Mouse (Mus musculus) granulocyte monocyte progenitor cell, adult 5-6 weeks (primary cell): ENCODE results near the gene Ankrd42. TPM values are rescaled to one million over a fixed set of nuclear protein-coding genes. Genes with fewer than 3 reads are reported as not detected.

ENCODE experiments used
- ATAC-seq: replicated peaks from 2 replicates; pipeline ENCODE4 v1.8.0; 2016; ENCODE audit warnings: mild to moderate bottlenecking, moderate TSS enrichment, inconsistent platforms; ENCODE audit not compliant: poor library complexity, severe bottlenecking
- total RNA-seq, 2 experiments: library from RNA; stranded (forward) in 1 of 2; stranded (reverse) in 1 of 2; fragments of 200-712, 200-1000 nt in 1 of 2; fragments of >200 nt in 1 of 2; fragmentation: Nextera tagmentation in 1 of 2; gene quantifications; 2 replicates each; pipeline ENCODE4 v1.2.3; 2014 to 2017

The Ankrd42 gene
- not detected in 2 replicates for total RNA-seq (2014; fragmentation: Nextera tagmentation)
- 0.65 TPM in 1 of 2 replicates, not detected in the other for total RNA-seq (2017)

- ATAC-seq, result peak; percentile 91
Measured at GRCm38 (mm10) chr7:92637021-92637625, at the start of gene Ankrd42. Gene Ankrd42, minus strand, starts transcription at chr7:92637142.

- no peak for ATAC-seq
Measured at GRCm38 (mm10) chr7:92677346-92677745, 40.4 kb upstream of the Ankrd42 start.

GRCm38 (mm10) chr7:92675131-92675530, 38.2 kb upstream of the Ankrd42 start:
- ATAC-seq, result no peak

GRCm38 (mm10) chr7:92669507-92670471, 32.8 kb upstream of the Ankrd42 start, which contains the start of gene Pcf11:
Gene Pcf11, minus strand, starts transcription at chr7:92669934.
- peak; percentile 83 for ATAC-seq

- peak; percentile 36 for ATAC-seq
Measured at GRCm38 (mm10) chr7:92668791-92669506, 32.0 kb upstream of the Ankrd42 start.

- ATAC-seq, result no peak
Measured at GRCm38 (mm10) chr7:92666274-92666820, 29.4 kb upstream of the Ankrd42 start.

GRCm38 (mm10) chr7:92658050-92658449, 21.1 kb upstream of the Ankrd42 start:
- no peak for ATAC-seq

GRCm38 (mm10) chr7:92656386-92656785, 19.4 kb upstream of the Ankrd42 start:
- ATAC-seq, result no peak

GRCm38 (mm10) chr7:92653329-92653728, 16.4 kb upstream of the Ankrd42 start:
- ATAC-seq, result peak; percentile 58

GRCm38 (mm10) chr7:92647790-92648189, 10.8 kb upstream of the Ankrd42 start:
- no peak for ATAC-seq

- no peak for ATAC-seq
Measured at GRCm38 (mm10) chr7:92642358-92642757, 5.4 kb upstream of the Ankrd42 start.

GRCm38 (mm10) chr7:92638050-92638449, 1.1 kb upstream of the Ankrd42 start:
- ATAC-seq, result peak; percentile 43

GRCm38 (mm10) chr7:92636295-92637011, 489 bp downstream of the Ankrd42 start:
- peak; percentile 50 for ATAC-seq

- 0 out of 2 replicates have a peak, but pooled peaks have one; percentile 40 for ATAC-seq
Measured at GRCm38 (mm10) chr7:92630167-92630566, 6.8 kb downstream of the Ankrd42 start.

- no peak; the same call in 1 of the 2 replicates for ATAC-seq
Measured at GRCm38 (mm10) chr7:92624488-92624887, 12.5 kb downstream of the Ankrd42 start.

GRCm38 (mm10) chr7:92610830-92611229, 26.1 kb downstream of the Ankrd42 start:
- no peak for ATAC-seq

GRCm38 (mm10) chr7:92604961-92605360, 32.0 kb downstream of the Ankrd42 start:
- no peak for ATAC-seq

- no peak for ATAC-seq
Measured at GRCm38 (mm10) chr7:92590842-92591241, 46.1 kb downstream of the Ankrd42 start.

GRCm38 (mm10) chr7:92589986-92590385, 47.0 kb downstream of the Ankrd42 start:
- no peak for ATAC-seq

- no peak for ATAC-seq
Measured at GRCm38 (mm10) chr7:92583567-92583966, 53.4 kb downstream of the Ankrd42 start.
